Mouse (Mus musculus) stomach, embryonic 16.5 days (tissue): ENCODE data around the gene Tekt5. TPM values are rescaled to one million over a fixed set of nuclear protein-coding genes. Genes with fewer than 3 reads are reported as not detected.

Experiments used
- ATAC-seq: fragments of 200-750 bp; cut with Nextera tagmentation; 2 replicates; pipeline ENCODE4 v1.8.0; 2017; ENCODE audit warnings: moderate number of reproducible peaks, moderate TSS enrichment; ENCODE audit not compliant: insufficient read depth, low FRiP score
- H3K27ac ChIP-seq: fragments of 300-500 bp; sonication (generic); 2 replicates; pipeline ENCODE4 v1.5.1; 2014; ENCODE audit warnings: low read length
- H3K27me3 ChIP-seq: fragments of 300-500 bp; sonication (generic); 2 replicates; pipeline ENCODE4 v1.6.1; 2014; ENCODE audit warnings: low read length, control low read depth, mixed read lengths; ENCODE audit not compliant: control insufficient read depth, insufficient read depth
- H3K36me3 ChIP-seq: fragments of 300-500 bp; sonication (generic); 2 replicates; pipeline ENCODE4 v1.6.1; 2014; ENCODE audit warnings: low read length; ENCODE audit not compliant: control insufficient read depth, insufficient read depth
- H3K4me1 ChIP-seq: fragments of 300-500 bp; sonication (generic); 2 replicates; pipeline ENCODE4 v1.6.1; 2014; ENCODE audit warnings: low read length, control low read depth, mixed read lengths; ENCODE audit not compliant: control insufficient read depth, insufficient read depth
- H3K4me2 ChIP-seq: fragments of 300-500 bp; sonication (generic); 2 replicates; pipeline ENCODE4 v1.6.1; 2014; ENCODE audit warnings: low read depth, low read length, mixed read lengths
- H3K4me3 ChIP-seq: fragments of 300-500 bp; sonication (generic); replicated peaks from 2 replicates; pipeline ENCODE4 v1.5.1; 2014; ENCODE audit warnings: mild to moderate bottlenecking, low read length
- H3K9ac ChIP-seq: fragments of 300-500 bp; sonication (generic); 2 replicates; pipeline ENCODE4 v1.6.1; 2014; ENCODE audit warnings: low read length
- H3K9me3 ChIP-seq: fragments of 300-500 bp; sonication (generic); replicated peaks from 2 replicates; pipeline ENCODE4 v1.6.1; 2016; ENCODE audit warnings: low read length, control low read depth; ENCODE audit not compliant: control insufficient read depth
- WGBS: fragments of 180-500 bp; shearing (Covaris S2); extraction: QIAGEN DNeasy Blood & Tissue Kit; methylation state at CpG from one replicate; pipeline ENCODE4 v1.1.7; 2014; 5-methylcytosine and 5-hydroxymethylcytosine counted together
- polyA plus RNA-seq: library from polyadenylated mRNA; unstranded; fragments of >200 nt; fragmentation: Nextera tagmentation; extraction: Ambion mirVana; gene quantifications from 2 replicates; pipeline ENCODE4 v1.2.1, GENCODE M21; 2015

Tekt5 gene
- polyA plus RNA-seq, 1 experiment from 2014 or later: 1.7 TPM

DNA sequence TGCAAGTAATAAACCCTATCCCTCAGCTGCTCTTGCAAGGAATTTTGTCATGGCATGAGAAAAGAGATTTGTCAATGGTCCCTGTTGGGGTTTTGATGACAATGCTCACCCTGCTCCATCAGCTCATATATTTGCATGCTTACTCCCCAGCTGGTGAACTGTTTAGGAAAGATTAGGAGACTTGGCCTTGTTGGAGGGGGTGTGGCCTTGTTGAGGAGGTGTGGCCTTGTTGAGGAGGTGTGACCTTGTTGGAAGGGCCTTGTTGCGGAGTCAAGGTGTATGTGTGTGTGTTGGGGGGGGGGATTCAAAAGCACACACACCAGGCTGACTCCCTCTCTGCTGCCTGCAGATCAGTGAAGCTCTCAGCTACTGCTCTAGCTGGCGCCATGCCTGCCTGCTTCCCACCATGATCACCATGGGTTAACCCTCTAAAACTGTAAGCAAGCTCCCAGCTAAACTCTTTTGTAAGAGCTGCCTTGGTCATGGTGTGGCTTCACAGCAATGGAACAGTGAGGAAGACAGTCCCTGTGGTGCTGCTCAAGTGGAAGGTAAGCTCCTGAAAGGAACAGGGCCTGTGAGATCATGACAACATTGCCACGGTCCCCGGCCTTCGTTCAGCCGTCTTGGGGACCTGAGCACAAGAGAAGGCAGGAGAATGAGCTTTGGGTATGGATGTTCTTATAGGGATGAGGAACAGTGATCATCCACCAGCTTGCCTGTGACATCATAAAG lies 6.5 kb downstream of the Tekt5 start:
- Histone ChIP-seq H3K9ac (no peak overlapping the region), H3K4me2 (no peak overlapping the region), H3K9me3 (no peaks in the 10 kb centered on the region), H3K27ac (no peak overlapping the region), H3K4me1 (peaks cover 8% of the 10 kb centered on the region; the same call in 1 of the 2 replicates), H3K4me3 (no peak overlapping the region), H3K27me3 (no peaks in the 10 kb centered on the region), H3K36me3 (no peaks in the 10 kb centered on the region)
- WGBS: 96% methylated on average over 6 of the region's 6 CpGs
- no peak for ATAC-seq

GRCm38 (mm10) chr16:10385261-10385660 lies 10.0 kb downstream of the Tekt5 start:
- Histone ChIP-seq H3K4me2 (peak overlapping the region; percentile 3; the same call in 1 of the 2 replicates), H3K4me3 (no peak overlapping the region), H3K4me1 (peaks cover 9% of the 10 kb centered on the region; the same call in 1 of the 2 replicates), H3K27me3 (no peaks in the 10 kb centered on the region), H3K9me3 (no peaks in the 10 kb centered on the region), H3K36me3 (no peaks in the 10 kb centered on the region), H3K9ac (peak overlapping the region; percentile 24; the same call in 1 of the 2 replicates), H3K27ac (peak overlapping the region; percentile 80)
- 71% methylated on average over 12 of the region's 12 CpGs for WGBS
- ATAC-seq: no peak

DNA sequence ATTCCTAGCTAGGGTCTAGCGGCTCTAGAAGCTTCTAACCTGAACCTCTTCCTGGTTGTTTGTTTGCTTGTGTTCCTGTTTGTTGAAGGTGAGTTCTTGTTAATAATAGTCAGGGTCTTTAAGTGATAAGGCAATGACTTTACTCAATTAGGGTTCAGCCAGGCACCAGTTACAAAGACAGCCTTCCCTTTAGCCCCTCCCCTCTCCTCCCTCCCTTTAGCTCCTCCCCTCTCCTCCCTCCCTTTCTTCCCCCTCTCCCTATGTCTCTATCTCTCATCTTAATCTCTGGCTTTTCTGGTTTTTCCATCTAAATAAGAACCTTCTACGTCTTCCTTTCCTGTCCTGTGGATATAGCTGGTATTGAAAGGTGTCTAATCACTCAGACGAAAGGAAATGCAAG lies 10.7 kb downstream of the Tekt5 start:
- Histone ChIP-seq H3K27me3 (no peaks in the 10 kb centered on the region), H3K4me3 (peak overlapping the region; percentile 31; the same call in 1 of the 2 replicates), H3K4me2 (peak overlapping the region; percentile 50), H3K9me3 (no peaks in the 10 kb centered on the region), H3K9ac (peak overlapping the region; percentile 21; the same call in 1 of the 2 replicates), H3K4me1 (peaks cover 9% of the 10 kb centered on the region; the same call in 1 of the 2 replicates), H3K27ac (peak overlapping the region; percentile 80), H3K36me3 (no peaks in the 10 kb centered on the region)
- peak; percentile 51; the same call in 1 of the 2 replicates for ATAC-seq
- WGBS: 62% methylated on average over 3 of the region's 3 CpGs

DNA sequence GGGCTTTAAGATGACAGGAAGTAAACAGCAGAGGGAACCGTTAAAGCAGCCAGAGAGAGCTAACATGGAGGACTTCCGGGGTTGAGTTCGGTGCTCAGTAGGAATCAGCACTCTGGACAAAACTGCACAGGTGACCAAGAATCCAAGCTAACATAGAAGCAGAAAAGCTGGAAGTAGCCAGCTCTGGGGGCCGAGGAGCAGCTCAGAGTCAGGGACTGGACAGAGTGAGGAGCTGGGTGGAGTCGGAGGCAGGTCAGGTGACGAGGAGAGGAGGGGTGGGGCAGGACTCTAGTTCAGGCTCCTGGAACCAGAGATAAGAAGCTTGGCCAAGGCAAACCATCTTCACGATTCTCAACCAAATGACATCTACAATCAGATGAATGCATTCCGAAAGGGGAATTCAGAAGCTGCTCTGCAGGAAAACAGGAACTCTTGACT lies 11.2 kb downstream of the Tekt5 start:
- Histone ChIP-seq H3K27ac (peak overlapping the region; percentile 68; the same call in 1 of the 2 replicates), H3K9me3 (no peaks in the 10 kb centered on the region), H3K9ac (peak overlapping the region; percentile 21; the same call in 1 of the 2 replicates), H3K36me3 (no peaks in the 10 kb centered on the region), H3K4me3 (peak overlapping the region; percentile 31), H3K4me2 (peak overlapping the region; percentile 50), H3K27me3 (no peaks in the 10 kb centered on the region), H3K4me1 (peaks cover 9% of the 10 kb centered on the region; the same call in 1 of the 2 replicates)
- 12% methylated on average over 8 of the region's 8 CpGs for WGBS
- ATAC-seq: peak; percentile 76

DNA sequence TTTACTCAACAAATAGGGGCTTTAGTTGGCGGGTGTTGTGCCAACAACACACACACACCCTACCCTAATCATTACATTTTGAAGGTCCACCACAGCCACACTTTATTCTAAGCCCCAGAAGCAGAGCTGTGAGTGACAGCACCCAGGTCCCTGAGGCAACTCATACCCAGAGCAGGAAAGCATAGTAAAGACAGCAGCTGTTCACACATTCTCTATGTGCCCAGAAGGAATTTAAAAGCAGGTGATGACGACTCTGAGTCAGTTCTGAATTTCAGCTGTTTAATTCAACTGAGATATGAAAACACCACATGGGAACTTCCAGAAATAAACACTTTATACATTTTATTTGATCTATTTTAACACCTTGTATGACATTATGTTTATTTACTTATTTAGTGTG lies 15.8 kb downstream of the Tekt5 start:
- WGBS: 50% methylated on average over 2 of the region's 2 CpGs
- Histone ChIP-seq H3K27ac (no peak overlapping the region), H3K9me3 (no peaks in the 10 kb centered on the region), H3K4me1 (0 out of 2 replicates have a peak, but pooled peaks cover 3% of the 10 kb centered on the region), H3K9ac (no peak overlapping the region), H3K4me2 (no peak overlapping the region), H3K4me3 (no peak overlapping the region), H3K27me3 (no peaks in the 10 kb centered on the region), H3K36me3 (no peaks in the 10 kb centered on the region)
- ATAC-seq: no peak

DNA sequence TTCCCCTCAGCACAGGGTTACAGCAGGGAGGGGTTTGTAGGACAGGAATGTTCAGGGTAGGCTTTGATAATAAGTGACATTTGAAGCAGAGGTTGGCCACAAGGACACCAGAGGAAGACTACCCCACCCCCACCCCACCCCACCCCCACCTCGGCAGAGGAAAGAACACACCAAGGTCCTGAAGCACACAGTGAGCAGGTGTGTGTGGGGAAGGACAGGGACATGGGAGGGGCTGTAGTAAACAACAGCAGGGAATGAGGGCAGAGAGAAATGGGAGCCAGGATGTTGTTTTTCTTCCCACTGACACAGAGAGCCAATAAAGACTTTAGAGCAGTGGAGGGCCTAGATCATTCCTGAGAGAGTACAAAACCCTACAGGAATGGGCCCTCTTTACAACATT lies 18.0 kb downstream of the Tekt5 start:
- Histone ChIP-seq H3K27ac (no peak overlapping the region), H3K27me3 (no peaks in the 10 kb centered on the region), H3K36me3 (no peaks in the 10 kb centered on the region), H3K4me2 (no peak overlapping the region), H3K4me1 (no peaks in the 10 kb centered on the region), H3K4me3 (no peak overlapping the region), H3K9me3 (no peaks in the 10 kb centered on the region), H3K9ac (no peak overlapping the region)
- WGBS: 7% methylated on average over 1 of the region's 1 CpGs
- ATAC-seq: no peak

GRCm38 (mm10) chr16:10374254-10375011 lies 20.9 kb downstream of the Tekt5 start:
- Histone ChIP-seq H3K9me3 (no peaks in the 10 kb centered on the region), H3K4me3 (no peak overlapping the region), H3K27me3 (no peaks in the 10 kb centered on the region), H3K27ac (peak overlapping the region; percentile 66), H3K4me1 (peaks cover 4% of the 10 kb centered on the region; the same call in 1 of the 2 replicates), H3K36me3 (no peaks in the 10 kb centered on the region), H3K9ac (0 out of 2 replicates have a peak overlapping the region, but pooled peaks have one; percentile 18), H3K4me2 (peak overlapping the region; percentile 33; the same call in 1 of the 2 replicates)
- 27% methylated on average over 13 of the region's 13 CpGs for WGBS
- peak; percentile 76; the same call in 1 of the 2 replicates for ATAC-seq

- ATAC-seq: no peak
- Histone ChIP-seq H3K27ac (peak overlapping the region; percentile 1; the same call in 1 of the 2 replicates), H3K36me3 (no peaks in the 10 kb centered on the region), H3K4me2 (no peak overlapping the region), H3K9ac (no peak overlapping the region), H3K4me3 (no peak overlapping the region), H3K4me1 (peaks cover 8% of the 10 kb centered on the region), H3K9me3 (no peaks in the 10 kb centered on the region), H3K27me3 (no peaks in the 10 kb centered on the region)
- WGBS: 73% methylated on average over 4 of the region's 4 CpGs
Measured at GRCm38 (mm10) chr16:10372372-10372771, 22.9 kb downstream of the Tekt5 start.

GRCm38 (mm10) chr16:10369996-10370395 lies 25.3 kb downstream of the Tekt5 start:
- Histone ChIP-seq H3K36me3 (no peaks in the 10 kb centered on the region), H3K27me3 (no peaks in the 10 kb centered on the region), H3K4me1 (peaks cover 14% of the 10 kb centered on the region), H3K27ac (peak overlapping the region; percentile 21), H3K4me3 (no peak overlapping the region), H3K9ac (no peak overlapping the region), H3K4me2 (no peak overlapping the region), H3K9me3 (no peaks in the 10 kb centered on the region)
- 83% methylated on average over 1 of the region's 1 CpGs for WGBS
- ATAC-seq: no peak
